Mouse (Mus musculus) liver, postnatal 0 days (tissue): ENCODE data around the gene Cutc.

Source experiments
- CTCF ChIP-seq: sonication (generic); IDR thresholded peaks from 2 replicates; pipeline ENCODE4 v1.5.1; 2016; ENCODE audit warnings: antibody characterized with exemption, low read depth
- EP300 ChIP-seq: IDR thresholded peaks from 2 replicates; pipeline ENCODE4 v1.6.1; 2016; ENCODE audit warnings: antibody characterized with exemption, low read depth, mild to moderate bottlenecking

GRCm38 (mm10) chr19:43745740-43746139 is 7.1 kb upstream of the Cutc start:
- TF ChIP-seq EP300 = no peak
- no peak for TF ChIP-seq CTCF
